Mouse (Mus musculus): Measurements from ENCODE around the gene Abhd12b. TPM values are rescaled to one million over a fixed set of nuclear protein-coding genes. Genes with fewer than 3 reads are reported as not detected.
"Not testable (repeated sequence)": the region's sequence is repeated elsewhere in the genome, so short reads cannot be mapped to it uniquely, and the experiment has no call there.

The Abhd12b gene
- polyA plus RNA-seq, 1 experiment: 0.33 TPM

DNA sequence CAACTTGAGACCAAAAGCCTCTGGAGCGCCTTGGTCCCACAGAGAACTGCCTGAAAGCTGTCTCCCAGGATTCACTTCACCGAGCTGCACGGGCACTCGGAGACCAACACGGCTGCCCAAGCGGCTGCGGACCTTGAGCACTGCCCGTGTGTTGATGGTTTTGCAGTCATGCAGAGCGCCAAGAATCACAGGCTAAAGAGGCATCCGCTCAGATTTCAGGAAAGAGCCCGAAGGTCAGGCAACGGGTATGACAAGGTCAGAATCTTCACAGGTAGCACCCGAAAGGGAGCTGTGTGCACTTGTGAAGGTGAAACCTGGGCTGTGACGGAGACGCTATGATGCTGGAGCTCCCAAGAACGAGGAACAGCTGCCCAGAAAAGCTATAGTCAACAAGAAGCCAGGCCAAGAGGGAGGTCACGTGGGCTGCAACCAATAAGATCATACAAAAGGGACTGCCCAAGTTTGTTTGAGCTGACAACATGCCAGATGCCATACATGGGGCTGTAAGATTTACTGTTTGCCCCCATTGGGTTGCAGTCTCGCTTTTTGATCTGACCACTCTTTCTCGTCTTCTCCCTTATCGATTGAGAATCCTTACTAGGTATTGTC lies 19.2 kb upstream of the Abhd12b start:
- no peak for TF ChIP-seq POLR2A (IDR thresholded peaks at IDR 0.05; ENCODE audit: extremely low read depth, insufficient read depth, low read length)
- no peak for TF ChIP-seq CTCF (IDR thresholded peaks at IDR 0.05; ENCODE audit: extremely low read depth, insufficient read depth, low read length)
- Histone ChIP-seq H3K4me1 (ENCODE audit: control insufficient read depth, insufficient read depth, low read length) (peaks cover 2% of the 10 kb centered on the region; the same call in 1 of the 2 replicates), H3K4me3 (ENCODE audit: insufficient read depth, low read length) (no peak overlapping the region), H3K27ac (ENCODE audit: insufficient read depth, low read length) (no peak overlapping the region)

DNA sequence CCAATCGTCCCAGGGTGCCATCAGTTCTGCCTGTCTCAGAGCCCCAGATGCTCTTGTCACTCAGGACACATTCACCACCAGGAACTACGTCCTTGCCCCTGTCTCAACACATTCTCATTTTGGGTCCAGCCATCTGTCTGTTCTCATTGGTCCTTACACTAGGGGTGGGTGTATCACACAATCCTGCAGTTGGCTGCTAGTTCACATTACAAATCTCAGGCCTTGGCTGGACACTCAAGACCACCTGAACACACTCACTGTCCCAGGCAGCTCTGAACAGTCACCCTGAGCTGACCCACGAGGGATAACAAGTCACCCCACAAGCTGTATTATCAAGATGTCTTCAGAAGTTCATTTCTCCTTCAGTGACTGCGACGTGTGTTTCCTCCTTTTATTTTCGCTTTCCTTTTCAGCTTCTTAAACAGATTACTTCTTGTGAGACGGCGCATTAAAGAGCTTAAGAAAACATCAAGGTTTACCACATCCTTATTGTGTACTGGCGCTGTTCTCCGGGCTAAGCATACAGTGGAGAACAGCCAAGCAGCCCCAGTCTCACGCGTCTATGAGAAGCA lies 17.7 kb upstream of the Abhd12b start:
- no peak overlapping the region for H3K27ac ChIP-seq (ENCODE audit: insufficient read depth, low read length)
- H3K4me1 ChIP-seq (ENCODE audit: control insufficient read depth, insufficient read depth, low read length): peaks cover under 1% of the 10 kb centered on the region; the same call in 1 of the 2 replicates
- TF ChIP-seq POLR2A (IDR thresholded peaks at IDR 0.05; ENCODE audit: extremely low read depth, insufficient read depth, low read length) (no peak), CTCF (IDR thresholded peaks at IDR 0.05; ENCODE audit: extremely low read depth, insufficient read depth, low read length) (no peak)
- no peak overlapping the region for H3K4me3 ChIP-seq (ENCODE audit: insufficient read depth, low read length)

DNA sequence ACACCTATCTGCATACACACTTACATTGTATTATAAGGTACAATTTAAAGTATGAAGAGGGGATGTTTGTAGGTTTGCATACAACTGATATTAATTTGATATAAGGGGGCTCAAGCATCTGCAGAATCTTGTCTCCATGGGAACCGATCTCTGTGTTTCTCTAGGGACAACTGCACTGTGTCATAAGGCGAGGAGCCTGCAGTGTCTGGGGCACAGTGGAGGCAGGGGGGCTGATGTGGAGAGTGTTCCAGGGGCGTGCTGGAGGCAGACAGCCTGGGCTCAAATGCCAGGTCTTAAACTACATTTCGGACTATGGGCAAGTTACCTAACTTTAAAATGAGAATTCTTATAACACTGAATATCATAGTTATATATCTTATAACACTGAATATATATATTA lies 16.8 kb upstream of the Abhd12b start:
- no peak overlapping the region for H3K27ac ChIP-seq (ENCODE audit: insufficient read depth, low read length)
- H3K4me3 ChIP-seq (ENCODE audit: insufficient read depth, low read length): no peak overlapping the region
- no peaks in the 10 kb centered on the region for H3K4me1 ChIP-seq (ENCODE audit: control insufficient read depth, insufficient read depth, low read length)
- no peak for TF ChIP-seq CTCF (IDR thresholded peaks at IDR 0.05; ENCODE audit: extremely low read depth, insufficient read depth, low read length)
- TF ChIP-seq POLR2A (IDR thresholded peaks at IDR 0.05; ENCODE audit: extremely low read depth, insufficient read depth, low read length): no peak

DNA sequence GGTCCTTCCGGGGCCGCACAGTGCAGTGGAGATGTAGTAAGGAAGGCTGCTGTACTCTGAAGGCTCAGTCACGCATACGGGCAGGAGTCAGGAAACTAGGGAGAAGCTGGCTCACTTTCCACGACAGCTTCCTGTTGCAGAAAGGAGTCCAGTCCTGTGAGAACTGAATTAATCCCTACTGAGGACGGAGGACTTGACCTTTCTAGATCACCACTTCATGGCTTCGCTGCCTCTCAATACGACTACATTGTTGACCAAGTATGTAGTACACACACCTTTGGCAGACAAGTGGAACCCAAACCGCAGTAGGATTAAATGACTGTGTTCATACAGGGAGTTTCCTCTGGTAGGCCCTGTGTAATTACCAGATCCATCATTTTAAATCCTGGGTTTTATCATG lies 16.3 kb upstream of the Abhd12b start:
- TF ChIP-seq POLR2A (IDR thresholded peaks at IDR 0.05; ENCODE audit: extremely low read depth, insufficient read depth, low read length): no peak
- TF ChIP-seq CTCF (IDR thresholded peaks at IDR 0.05; ENCODE audit: extremely low read depth, insufficient read depth, low read length): no peak

DNA sequence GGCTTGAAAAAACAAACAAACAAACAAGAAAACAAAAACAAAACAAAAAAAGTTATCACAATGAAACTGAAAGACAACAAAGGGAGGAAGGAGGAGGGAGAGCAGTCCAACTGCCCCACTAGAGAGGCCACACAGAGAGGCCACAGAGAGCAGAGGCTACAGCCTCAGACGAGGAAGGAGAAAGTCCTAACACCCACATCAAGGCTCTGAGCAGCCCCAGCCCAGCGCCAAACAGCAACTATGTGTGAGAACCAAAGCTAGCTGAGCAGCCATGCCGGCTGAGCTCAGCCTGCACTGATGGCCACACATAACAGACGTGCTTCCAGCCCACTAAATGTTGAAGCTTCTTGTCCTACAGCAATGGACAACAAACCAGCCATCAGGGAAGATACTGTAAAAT lies 14.1 kb upstream of the Abhd12b start:
- Histone ChIP-seq H3K4me1 (ENCODE audit: control insufficient read depth, insufficient read depth, low read length) (no peaks in the 10 kb centered on the region), H3K27ac (ENCODE audit: insufficient read depth, low read length) (no peak overlapping the region), H3K4me3 (ENCODE audit: insufficient read depth, low read length) (no peak overlapping the region)
- TF ChIP-seq CTCF (IDR thresholded peaks at IDR 0.05; ENCODE audit: extremely low read depth, insufficient read depth, low read length) (no peak), POLR2A (IDR thresholded peaks at IDR 0.05; ENCODE audit: extremely low read depth, insufficient read depth, low read length) (no peak)

More for the DNA sequence above, 16.3 kb upstream of the Abhd12b start:
- Histone ChIP-seq H3K27ac (ENCODE audit: insufficient read depth, low read length) (no peak overlapping the region), H3K4me3 (ENCODE audit: insufficient read depth, low read length) (no peak overlapping the region), H3K4me1 (ENCODE audit: control insufficient read depth, insufficient read depth, low read length) (no peaks in the 10 kb centered on the region)

DNA sequence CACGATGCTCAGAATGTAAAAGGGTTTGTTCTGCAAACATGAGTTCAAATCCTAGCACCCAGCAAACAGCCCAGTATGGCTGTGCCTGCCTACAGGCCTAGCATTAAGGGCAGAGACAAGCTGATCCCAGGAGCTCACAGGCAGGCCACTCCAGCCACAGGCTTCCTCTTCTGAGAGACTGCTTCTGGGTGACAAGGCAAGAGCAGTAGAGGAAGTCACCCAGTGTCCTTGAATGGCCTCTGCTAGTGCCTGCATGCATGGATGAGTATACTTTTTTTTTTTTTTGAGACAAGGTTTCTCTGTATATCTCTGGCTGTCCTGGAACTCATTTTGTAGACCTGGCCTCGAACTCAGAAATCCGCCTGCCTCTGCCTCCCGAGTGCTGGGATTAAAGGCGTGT lies 13.4 kb upstream of the Abhd12b start:
- Histone ChIP-seq H3K4me1 (ENCODE audit: control insufficient read depth, insufficient read depth, low read length) (peaks cover 1% of the 10 kb centered on the region; the same call in 1 of the 2 replicates), H3K4me3 (ENCODE audit: insufficient read depth, low read length) (no peak overlapping the region), H3K27ac (ENCODE audit: insufficient read depth, low read length) (no peak overlapping the region)
- TF ChIP-seq CTCF (IDR thresholded peaks at IDR 0.05; ENCODE audit: extremely low read depth, insufficient read depth, low read length) (no peak), POLR2A (IDR thresholded peaks at IDR 0.05; ENCODE audit: extremely low read depth, insufficient read depth, low read length) (no peak)

DNA sequence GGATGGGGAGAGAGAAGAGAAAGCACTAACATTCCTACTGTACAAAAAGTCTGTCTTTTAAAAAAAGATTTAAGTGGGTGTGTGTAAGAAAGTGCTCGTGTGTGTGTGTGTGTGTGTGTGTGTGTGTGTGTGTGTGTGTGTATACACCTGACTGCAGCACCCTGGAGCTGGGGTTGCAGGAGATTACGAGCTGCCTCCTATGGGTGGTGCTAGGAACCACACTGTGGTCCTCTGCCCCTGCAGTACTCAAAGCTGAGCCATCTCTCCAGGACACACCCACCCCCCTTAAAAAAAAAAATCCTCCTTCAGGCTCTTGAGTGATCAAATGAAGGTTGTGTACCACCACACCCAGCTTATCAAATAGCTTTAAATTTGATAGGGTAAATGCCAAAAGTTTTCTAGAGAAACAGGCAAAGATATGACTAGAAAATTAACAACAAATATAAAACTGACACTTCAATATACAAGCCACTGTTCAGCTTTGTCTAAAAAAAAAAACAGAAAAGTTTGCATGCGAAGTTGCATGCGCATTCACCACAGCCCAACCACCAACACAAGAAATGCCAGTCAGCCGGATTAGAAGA lies 12.9 kb upstream of the Abhd12b start:
- no peak overlapping the region for H3K4me3 ChIP-seq (ENCODE audit: insufficient read depth, low read length)
- no peak overlapping the region for H3K27ac ChIP-seq (ENCODE audit: insufficient read depth, low read length)
- H3K4me1 ChIP-seq (ENCODE audit: control insufficient read depth, insufficient read depth, low read length): peaks cover 1% of the 10 kb centered on the region; the same call in 1 of the 2 replicates
- TF ChIP-seq CTCF (IDR thresholded peaks at IDR 0.05; ENCODE audit: extremely low read depth, insufficient read depth, low read length) (no peak), POLR2A (IDR thresholded peaks at IDR 0.05; ENCODE audit: extremely low read depth, insufficient read depth, low read length) (no peak)

DNA sequence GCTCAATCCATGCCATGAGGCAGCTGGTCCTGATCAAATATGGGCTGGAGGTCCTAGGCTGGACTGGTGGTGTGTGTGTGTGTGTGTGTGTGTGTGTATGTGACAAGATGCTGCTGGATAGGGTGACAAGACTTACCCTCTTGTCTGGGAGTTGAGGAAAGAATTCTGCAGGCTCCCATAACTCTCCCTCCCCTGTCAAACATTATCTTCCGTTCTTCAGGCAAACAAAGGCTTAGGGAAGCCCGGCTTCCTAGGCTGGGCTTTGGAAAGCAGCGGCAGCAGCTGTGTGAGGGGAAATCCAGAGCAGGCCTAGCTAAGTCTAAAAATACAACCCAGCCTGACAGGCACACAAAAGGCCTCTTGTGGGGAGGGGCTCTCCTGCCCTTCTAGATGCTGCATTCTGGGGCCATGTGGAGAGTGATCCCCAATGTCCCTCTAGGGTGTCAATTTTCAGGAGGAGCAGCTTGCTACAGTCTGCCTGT lies 9.8 kb upstream of the Abhd12b start:
- not testable (repeated sequence) for H3K27ac ChIP-seq (ENCODE audit: insufficient read depth, low read length); H3K4me1 ChIP-seq (ENCODE audit: control insufficient read depth, insufficient read depth, low read length); H3K4me3 ChIP-seq (ENCODE audit: insufficient read depth, low read length)

DNA sequence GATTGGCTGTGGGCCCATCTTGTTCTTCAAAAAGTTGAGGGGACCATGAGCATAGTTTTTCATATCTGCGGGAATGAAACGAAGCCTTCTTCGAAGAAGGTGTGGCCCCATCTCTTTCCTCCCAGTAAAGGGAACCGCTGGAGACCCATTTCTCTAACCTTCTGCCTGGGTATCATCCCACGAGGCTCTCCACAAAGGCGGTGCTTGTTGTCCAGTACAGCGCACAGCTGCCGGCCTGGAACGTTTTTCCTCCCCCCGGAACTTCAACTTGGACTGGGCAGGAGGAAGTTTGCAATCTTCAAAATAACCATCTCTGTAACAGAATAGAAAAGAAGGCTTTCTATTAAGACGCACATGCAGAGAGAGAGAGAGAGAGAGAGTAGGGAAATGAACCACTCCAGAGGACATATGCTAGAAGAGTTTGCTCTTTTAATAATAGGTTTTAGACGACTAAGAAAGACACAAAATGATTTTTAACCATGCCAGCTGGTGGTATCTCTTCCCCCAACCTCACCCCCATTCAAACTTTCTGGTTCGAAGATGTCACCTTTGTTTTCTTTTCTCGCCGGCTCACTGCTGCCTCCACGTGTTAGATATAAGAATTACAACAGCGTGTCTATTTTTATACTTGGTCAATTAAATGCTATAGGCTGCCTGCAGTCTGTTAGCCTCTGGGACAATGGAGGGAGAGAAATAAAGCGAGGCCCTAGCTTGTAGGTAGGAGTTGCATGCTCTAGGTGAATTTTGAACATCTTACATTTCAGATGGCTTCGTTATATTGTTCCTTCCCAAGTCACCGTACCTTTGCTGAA lies 9.1 kb upstream of the Abhd12b start:
- Histone ChIP-seq H3K27ac (ENCODE audit: insufficient read depth, low read length) (no peak overlapping the region), H3K4me3 (ENCODE audit: insufficient read depth, low read length) (no peak overlapping the region), H3K4me1 (ENCODE audit: control insufficient read depth, insufficient read depth, low read length) (peaks cover 1% of the 10 kb centered on the region; the same call in 1 of the 2 replicates)
- TF ChIP-seq POLR2A (IDR thresholded peaks at IDR 0.05; ENCODE audit: extremely low read depth, insufficient read depth, low read length): no peak
- TF ChIP-seq CTCF (IDR thresholded peaks at IDR 0.05; ENCODE audit: extremely low read depth, insufficient read depth, low read length): peak; percentile 67; the same call in 1 of the 2 replicates

Data from cortical plate, adult 2 months (tissue).